Mouse (Mus musculus): Measurements from ENCODE around the gene Lysmd3.
"Not testable (repeated sequence)": the region's sequence is repeated elsewhere in the genome, so short reads cannot be mapped to it uniquely, and the experiment has no call there.

Lysmd3 gene

GRCm38 (mm10) chr13:81657351-81658052, at the start of gene Lysmd3:
Lysmd3 (plus strand) TSS chr13:81657663.
- DNase-seq (ENCODE audit: low read depth) = peak; percentile 69

DNA sequence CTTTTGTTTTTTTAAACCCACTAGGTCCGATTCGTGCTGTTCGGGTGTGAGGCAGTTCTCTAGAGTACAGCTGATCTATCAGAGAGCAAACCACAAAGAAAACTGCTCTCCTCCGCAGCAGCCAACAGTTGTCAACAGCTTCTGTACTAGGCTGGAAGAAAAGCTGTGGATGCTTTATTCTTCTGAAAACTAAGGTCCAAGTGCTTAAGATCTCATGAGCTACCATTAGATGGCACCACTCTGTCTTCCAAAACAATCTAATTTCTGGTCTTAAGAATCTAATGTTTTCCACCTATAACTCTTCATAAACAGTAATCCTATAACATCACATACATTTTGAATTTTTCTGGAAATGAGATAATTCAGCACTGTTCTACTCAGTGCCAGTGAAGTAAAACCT, 47.1 kb upstream of the Lysmd3 start:
- no peak for DNase-seq (ENCODE audit: low read depth)

- DNase-seq (ENCODE audit: low read depth) = not testable (repeated sequence)
Measured at GRCm38 (mm10) chr13:81627861-81628260, 29.6 kb upstream of the Lysmd3 start.

GRCm38 (mm10) chr13:81628631-81629190, 28.8 kb upstream of the Lysmd3 start:
- DNase-seq (ENCODE audit: low read depth) = no peak

GRCm38 (mm10) chr13:81629395-81629794, 28.1 kb upstream of the Lysmd3 start:
- DNase-seq (ENCODE audit: low read depth) = no peak

DNA sequence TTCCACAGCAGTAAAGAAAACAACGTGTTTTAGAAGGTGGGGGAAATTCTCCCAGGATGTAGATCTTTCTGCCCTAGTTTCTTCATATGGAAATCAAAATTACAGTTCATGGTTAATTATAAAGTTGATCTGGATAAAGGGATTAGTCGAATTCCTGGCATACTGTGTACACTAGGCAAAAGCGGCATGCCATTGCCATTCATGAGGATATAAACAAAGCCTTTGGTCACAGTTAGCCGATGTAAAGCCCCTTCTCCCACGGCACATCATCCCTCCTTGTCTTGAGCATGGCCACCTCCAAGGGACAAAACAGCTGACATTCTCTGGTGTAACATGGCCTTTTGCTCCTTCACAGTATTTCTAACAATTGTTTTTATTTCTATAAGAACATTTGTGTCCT, 26.9 kb upstream of the Lysmd3 start:
- DNase-seq (ENCODE audit: low read depth) = no peak

DNA sequence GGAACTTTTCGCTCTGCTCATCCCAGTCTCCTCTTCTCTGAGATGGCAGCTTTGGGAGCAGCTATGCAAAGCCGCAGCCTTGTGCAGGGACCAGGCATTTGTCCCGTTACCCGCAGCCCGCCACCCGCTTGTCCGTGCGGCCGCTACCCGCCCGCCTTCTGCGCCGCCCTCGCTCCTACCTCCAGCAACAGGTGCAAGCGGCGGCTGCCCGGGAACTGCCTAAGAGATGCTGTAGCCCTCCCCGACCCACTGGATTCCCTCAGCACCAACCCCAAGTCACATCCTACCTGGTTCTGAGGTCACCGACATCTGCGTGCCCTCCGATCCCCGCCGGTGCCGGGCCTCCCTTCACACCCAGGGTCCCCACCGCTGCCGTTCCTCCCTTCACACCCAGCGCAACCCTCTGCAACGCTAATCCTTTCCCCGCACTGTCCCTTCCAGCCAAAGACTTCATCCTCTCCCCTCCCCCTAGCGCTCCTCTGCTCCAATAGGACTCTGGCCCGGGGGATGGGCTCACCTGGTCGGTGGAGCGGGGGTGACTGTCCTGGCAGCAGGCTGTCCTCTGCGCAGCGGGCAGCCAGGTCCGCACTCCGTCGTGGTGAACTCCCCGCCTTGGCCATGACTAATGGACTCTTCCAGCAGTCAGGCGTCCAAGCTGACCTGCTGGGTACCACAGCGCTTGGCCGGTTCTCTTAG, 24.6 kb upstream of the Lysmd3 start, which contains the start of gene Adgrv1:
TSS of gene Adgrv1 (minus strand) at position 435 of the 696 bp plus-strand sequence.
- no peak for DNase-seq (ENCODE audit: low read depth)

DNA sequence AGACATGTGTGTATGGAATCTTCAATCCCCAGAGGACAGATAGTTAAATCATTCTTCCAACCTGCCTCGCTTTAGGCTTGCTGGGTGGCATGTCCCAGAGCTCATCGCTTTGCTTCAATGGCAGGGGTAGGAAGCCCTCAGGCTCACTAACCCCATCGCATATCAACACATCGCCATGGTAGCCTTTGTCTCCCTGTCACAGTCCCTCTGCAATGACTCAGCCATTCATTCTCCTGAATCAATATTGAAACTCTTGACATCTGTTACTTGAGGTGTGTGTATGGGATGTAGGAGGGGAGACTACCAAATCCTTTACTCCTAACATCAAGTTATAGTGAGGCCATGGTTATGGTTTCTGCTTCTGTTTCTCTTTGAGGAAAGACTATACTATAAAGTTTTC, 17.8 kb upstream of the Lysmd3 start:
- DNase-seq (ENCODE audit: low read depth) = no peak

DNA sequence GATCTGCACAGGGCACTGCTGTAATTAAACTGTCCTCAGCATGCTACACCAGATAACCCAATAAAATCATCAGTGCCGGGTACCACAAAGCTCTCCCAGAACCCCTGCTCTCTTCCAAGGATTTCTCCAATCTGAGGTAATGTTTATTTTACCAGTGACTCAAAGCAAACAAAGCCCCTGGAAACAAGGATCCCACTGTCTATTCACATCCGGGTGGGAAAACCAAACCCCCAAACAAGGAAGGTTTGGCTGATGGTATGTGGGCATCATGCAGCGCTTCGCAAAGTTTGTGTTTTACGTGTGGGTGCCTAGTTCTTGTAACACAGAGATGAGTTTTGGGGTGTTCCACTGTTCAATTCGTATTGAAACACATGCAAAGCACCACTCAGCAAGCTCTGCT, 16.6 kb upstream of the Lysmd3 start:
- DNase-seq (ENCODE audit: low read depth) = no peak

GRCm38 (mm10) chr13:81641289-81642045, 16.0 kb upstream of the Lysmd3 start:
- peak; percentile 46 for DNase-seq (ENCODE audit: low read depth)

DNA sequence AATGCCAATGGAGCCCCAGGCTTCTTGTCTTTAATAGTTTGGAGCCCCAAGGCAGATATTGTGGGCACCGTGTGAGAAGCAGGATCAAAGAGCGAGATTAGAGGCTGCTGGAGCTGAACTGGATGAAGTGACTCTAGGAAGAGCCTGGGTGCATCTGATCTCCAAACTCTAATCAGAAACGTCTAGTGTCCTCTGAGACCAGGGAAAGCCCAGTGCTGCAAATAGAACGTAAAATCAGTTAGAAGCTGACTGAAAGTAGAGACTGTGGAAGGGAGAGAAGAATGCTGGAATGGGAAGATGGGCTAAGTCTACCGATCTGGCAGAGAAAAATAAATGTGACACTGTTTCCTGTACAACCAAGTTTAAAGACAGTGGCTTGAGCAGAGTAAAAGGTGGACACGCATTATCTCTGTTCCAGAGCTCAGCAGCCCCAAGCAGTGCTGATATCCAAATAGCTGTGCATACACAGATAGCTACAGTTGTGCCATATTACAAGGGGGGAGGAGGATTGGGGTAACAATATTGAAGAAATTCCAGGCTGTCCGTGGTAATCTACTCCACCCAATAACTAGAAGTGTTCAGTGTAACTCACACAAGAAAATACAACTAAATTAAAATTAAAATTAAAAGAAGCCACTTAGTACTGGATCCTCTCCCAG, 14.8 kb upstream of the Lysmd3 start:
- no peak for DNase-seq (ENCODE audit: low read depth)

DNA sequence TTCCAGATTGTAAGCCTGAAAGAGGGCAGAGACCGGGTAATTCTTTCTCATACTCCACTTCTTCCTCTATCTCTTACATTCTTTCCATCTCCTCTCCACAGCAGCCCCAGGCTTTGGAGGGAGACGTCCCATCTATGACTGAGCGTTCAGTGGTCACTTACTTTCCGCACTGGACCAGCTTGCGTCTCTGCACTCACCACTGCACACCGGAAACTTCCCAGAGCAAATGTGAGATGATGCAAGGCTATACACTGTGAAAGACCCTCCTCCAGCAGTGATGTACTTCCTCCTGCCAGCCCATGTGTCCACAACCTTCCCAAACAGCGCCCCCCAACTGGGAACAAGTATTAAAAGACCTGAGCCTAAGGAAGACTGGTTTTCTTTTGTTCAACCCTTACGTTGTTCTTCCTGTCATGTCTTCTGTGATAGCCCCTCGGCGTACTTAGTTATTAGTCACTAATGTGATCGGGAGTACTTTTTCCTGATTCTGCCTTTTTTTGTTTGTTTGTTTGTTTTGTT, 13.4 kb upstream of the Lysmd3 start:
- DNase-seq (ENCODE audit: low read depth) = no peak

DNA sequence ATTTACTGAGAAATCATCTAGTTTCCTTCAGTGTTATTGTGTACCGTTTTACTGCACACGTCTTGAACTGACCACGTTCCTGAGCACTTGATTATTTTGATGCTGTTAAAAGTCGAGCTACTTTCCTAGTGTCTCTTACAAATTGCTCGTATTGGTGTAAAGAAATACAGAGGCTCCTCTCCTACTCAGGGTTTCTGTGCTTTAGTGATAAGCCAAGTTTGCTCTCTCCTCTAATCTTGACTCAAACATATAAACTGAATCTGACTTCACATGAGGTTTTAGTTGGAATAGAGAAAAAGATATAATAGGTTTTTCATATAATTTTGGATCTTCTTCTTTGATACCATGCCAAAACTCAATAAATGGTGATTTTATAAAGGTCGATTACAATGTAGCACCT, 11.1 kb upstream of the Lysmd3 start:
- DNase-seq (ENCODE audit: low read depth) = no peak

DNA sequence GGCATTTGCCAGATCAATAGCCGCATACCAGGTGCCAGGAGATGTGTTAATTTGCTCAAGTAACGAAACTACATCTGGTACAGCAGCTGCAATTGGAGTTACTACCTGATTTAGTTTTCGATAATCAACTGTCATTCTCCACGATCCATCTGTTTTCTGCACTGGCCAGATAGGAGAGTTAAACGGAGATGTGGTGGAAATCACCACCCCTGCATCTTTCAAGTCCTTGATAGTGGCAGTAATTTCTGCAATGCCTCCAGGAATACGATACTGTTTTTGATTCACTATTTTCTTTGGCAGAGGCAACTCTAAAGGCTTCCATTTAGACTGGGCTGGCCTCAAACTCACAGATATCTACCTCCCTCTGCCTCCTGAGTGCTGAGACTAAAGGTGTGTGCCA, 7.1 kb upstream of the Lysmd3 start:
- DNase-seq (ENCODE audit: low read depth) = not testable (repeated sequence)

DNA sequence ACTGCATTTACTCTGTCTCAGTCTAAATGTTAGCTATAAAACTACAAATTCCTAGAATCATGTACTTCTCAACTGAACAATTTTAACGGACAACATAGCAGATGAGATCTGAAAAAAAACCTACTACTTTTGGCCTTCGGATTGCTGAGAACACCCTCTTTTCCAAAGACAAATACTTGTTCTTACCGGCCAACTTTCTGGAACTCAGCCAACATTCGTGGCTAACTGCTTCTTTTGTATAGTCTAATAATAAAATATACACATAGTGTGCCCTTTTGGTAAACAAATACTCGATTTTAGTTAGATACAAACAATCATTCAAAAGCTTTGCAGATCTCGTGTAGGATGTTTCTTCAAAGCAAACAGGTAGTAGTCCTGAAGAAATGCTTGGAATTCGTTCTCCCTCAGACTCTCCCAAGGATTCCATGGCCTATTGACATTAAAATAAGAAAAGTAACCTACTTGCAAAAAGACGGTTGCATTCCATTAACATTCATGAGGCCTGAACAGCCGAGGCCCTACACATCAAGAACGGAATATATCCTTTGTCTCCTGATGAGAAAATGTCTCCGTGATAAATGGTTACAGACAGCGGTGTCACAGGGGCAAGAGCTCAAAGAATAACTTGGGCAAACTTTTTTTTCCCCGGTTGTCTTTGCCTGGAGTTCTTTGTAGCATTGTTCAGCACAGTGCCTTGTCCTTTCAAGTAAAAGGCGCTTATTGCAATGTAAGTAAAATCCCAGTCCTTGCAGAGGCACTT, 1.2 kb upstream of the Lysmd3 start:
- no peak for DNase-seq (ENCODE audit: low read depth)

DNA sequence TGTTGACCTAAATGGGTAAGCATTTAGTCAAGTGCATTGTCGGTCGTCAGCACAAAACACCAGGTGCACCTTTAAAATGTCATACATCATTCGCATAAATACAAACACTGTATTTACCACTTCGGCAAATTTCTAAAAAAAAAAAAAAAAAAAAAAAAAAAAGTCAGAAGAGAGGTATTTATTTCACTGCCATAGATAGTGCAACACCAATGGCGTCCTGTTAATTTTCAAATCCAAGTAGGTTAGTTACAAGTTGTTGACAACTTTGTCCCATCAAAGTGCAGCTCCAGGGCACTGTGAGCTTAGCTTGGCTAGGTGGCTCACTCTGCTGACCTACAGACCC, 484 bp upstream of the Lysmd3 start:
- DNase-seq (ENCODE audit: low read depth) = no peak

DNA sequence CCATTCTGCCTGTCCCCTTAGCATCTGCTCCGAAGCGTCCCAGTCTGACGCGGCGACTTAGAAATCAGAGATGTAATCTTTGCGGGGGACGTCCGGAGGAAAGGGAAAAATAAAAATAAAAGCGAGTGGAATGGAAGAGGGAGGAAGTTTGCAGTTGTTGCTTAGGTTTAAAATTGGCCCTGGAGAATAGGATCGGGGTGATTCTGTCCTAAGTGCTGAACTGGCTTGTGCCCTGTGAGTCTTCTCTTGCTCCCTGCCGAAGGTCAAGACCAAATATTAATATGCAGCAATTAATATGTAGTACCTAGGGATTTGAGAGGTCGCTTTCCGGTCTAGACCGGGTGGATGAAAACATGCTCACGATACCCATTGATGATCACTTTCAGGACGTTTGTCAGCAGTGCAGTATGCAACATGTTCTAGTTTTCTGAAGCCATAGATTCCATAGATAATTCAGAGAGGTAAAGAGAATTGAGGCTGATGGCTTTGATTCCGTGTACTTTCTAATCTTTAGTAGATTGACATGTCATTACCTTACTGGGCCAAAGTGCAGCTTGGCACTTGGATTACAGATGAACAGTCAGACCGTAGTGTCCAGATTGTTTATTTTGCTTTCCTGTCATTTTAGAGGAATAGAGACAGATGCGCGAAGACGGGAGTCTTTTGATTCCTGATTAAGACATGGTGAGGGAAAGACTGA, 740 bp downstream of the Lysmd3 start:
- no peak for DNase-seq (ENCODE audit: low read depth)

- DNase-seq (ENCODE audit: low read depth) = no peak
Measured at GRCm38 (mm10) chr13:81663566-81664330, 6.3 kb downstream of the Lysmd3 start.

DNA sequence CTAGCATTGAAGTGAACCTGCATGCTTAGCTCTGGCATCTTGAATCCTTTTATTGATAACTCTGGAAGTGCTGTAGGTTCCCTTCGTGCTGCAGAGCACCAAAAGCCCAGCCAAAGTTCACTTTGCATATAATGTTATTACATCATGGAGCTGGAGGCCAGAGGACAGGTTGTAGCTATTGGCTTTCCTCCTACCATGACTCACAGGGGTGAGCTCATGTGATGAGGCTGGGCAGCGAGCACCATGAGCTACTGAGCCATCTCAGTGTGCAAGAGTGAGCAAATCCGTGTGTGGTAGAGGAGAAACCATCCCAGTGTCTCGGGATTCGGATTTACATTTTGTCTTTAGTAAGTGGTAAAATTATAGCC, 6.9 kb downstream of the Lysmd3 start:
- DNase-seq (ENCODE audit: low read depth) = peak; percentile 58

DNA sequence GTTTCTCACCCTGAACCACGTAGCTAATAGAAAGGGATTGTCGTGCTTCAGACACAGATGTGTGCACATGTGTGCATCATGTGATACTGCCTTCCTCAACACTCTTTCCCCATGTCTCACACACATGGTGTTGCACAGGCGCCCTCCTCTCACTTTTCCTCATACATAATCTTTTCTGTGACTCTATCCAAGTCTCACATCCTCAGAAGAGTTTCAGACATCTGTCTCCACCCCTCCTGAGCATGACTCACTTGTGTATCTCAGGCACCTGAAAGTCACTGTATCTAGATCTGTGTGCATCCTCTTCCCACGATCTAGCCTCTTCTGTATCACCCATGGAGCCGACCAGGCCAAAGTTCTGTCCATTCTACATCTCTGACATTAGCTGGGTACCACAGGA, 10.2 kb downstream of the Lysmd3 start:
- DNase-seq (ENCODE audit: low read depth) = no peak

Data from fibroblast of lung, adult 2 months (primary cell).